Mouse (Mus musculus) testis, adult 2 months (tissue): ENCODE measurements around the gene Gzma.

Experiments used
- CTCF ChIP-seq: fragments of 200-500 bp; IDR thresholded peaks from 2 replicates; pipeline ENCODE4 v1.5.1; 2012; ENCODE audit warnings: low read depth, mild to moderate bottlenecking, inconsistent platforms, low read length, moderate library complexity; ENCODE audit not compliant: control insufficient read depth, insufficient read depth, insufficient replicate concordance
- POLR2A ChIP-seq: fragments of 200-500 bp; IDR thresholded peaks from 2 replicates; pipeline ENCODE4 v1.6.1; 2012; ENCODE audit warnings: low read depth, mild to moderate bottlenecking, inconsistent platforms, low read length, moderate library complexity; ENCODE audit not compliant: control insufficient read depth

DNA sequence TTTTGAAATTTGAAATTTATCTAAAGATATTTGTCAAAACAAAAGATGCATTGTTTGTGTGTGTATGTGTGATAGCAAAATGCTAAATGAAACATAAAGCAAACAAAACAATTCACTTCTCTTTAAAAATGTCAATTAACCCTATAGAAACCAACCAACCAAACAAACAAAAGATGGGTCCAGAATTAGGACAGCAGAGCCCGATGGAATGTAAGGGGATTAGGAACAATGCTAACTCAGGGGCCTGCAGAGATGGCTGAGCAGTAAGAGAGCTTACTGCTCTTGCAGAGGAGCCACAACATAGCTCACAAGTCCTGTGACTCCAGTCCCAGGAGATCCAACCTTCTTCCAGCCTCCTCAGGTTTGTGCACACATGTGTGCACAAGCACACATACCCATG, 18.7 kb downstream of the Gzma start:
- TF ChIP-seq CTCF, result no peak
- no peak for TF ChIP-seq POLR2A
